Mouse (Mus musculus): Measurements from ENCODE around the gene Rassf10. TPM values are rescaled to one million over a fixed set of nuclear protein-coding genes. Genes with fewer than 3 reads are reported as not detected.

Gene Rassf10
- total RNA-seq (2014; rRNA removed) = 6.5 and 7.0 TPM in 2 replicates
- polyA plus RNA-seq (2015; fragmentation: Nextera tagmentation; extraction: Ambion mirVana) = 2.7 and 3.8 TPM in 2 replicates

DNA sequence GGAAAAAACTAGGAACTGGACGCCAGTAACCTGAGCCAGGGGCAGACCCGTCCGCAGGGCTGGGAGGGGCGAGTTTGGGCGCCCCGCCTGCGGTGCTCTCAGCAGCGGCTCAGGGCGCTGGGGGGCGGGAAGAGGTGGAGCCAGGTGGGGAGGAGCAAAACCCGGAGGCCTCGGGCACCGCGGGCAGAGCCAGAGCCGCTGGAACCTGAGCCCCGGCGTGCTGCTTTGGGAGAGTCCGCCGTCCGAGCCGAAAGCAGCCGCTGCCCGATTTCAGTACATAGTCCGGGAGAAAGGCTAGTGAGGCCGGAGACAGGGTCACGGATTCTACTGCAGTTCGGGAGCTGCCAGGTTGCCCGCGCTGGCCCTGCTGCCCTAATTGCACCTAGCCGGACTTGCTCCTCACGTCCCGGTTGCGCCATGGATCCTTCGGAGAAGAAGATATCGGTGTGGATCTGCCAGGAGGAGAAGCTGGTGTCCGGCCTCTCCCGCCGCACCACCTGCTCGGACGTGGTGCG, at the start of gene Rassf10:
TSS of gene Rassf10 (plus strand) at position 186 of the 515 bp plus-strand sequence.
- H3K4me3 ChIP-seq (ENCODE audit: low read length) = peak within 1 kb of the TSS; percentile 46
- no peak for TF ChIP-seq CTCF (IDR thresholded peaks at IDR 0.05; ENCODE audit: low read depth)
- H3K4me2 ChIP-seq (ENCODE audit: low read depth, low read length) = peak within 1 kb of the TSS; percentile 66
- under 1% methylated on average over 41 of the region's 41 CpGs for WGBS
- H3K9ac ChIP-seq (replicated peaks; ENCODE audit: low read length) = peak within 1 kb of the TSS; percentile 51
- H3K27me3 ChIP-seq (ENCODE audit: insufficient read depth, low read length) = peaks cover 19% of the 10 kb centered on the region
- no peaks in the 10 kb centered on the region for H3K9me3 ChIP-seq (ENCODE audit: low read length)
- DNase-seq (ENCODE audit: low spot score) (peak; percentile 72), ATAC-seq (peak; percentile 81)
- peaks cover 7% of the 10 kb centered on the region; the same call in 1 of the 2 replicates for H3K4me1 ChIP-seq (ENCODE audit: insufficient read depth, low read length)
- H3K36me3 ChIP-seq (ENCODE audit: insufficient read depth, low read length) = no peaks in the 10 kb centered on the region
- H3K27ac ChIP-seq = peak within 1 kb of the TSS; percentile 26; the same call in 1 of the 2 replicates

DNA sequence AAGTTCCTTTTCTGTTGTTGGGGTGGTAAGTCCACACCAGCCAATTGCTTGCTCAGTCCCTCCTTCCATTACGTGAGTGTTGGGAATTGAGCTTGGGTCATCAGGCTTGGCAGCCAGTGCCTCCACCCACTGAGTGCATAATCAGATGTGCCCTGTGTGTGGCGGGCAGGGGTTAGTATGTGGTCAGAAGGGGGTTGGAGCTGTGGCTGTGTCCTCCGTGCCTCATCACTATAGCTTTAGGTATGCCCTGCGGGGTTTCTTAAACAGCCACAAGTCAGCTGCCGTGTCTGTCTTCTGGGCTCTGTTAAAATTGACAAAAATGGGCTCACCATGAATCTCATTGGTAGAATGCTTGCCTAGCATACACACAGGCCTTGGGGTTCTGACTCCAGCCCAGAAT, 46.9 kb upstream of the Rassf10 start:
- Histone ChIP-seq H3K36me3 (ENCODE audit: insufficient read depth, low read length) (no peaks in the 10 kb centered on the region), H3K27me3 (ENCODE audit: insufficient read depth, low read length) (no peaks in the 10 kb centered on the region), H3K4me2 (ENCODE audit: low read depth, low read length) (no peak overlapping the region), H3K9me3 (ENCODE audit: low read length) (no peaks in the 10 kb centered on the region), H3K9ac (replicated peaks; ENCODE audit: low read length) (no peak overlapping the region), H3K27ac (no peak overlapping the region), H3K4me1 (ENCODE audit: insufficient read depth, low read length) (no peaks in the 10 kb centered on the region), H3K4me3 (ENCODE audit: low read length) (no peak overlapping the region)
- DNase-seq (ENCODE audit: low spot score) (no peak), ATAC-seq (no peak)
- WGBS = 49% methylated on average over 5 of the region's 5 CpGs
- no peak for TF ChIP-seq CTCF (IDR thresholded peaks at IDR 0.05; ENCODE audit: low read depth)

GRCm38 (mm10) chr7:112907468-112907867, 46.3 kb upstream of the Rassf10 start:
- Histone ChIP-seq H3K27ac (no peak overlapping the region), H3K9ac (replicated peaks; ENCODE audit: low read length) (no peak overlapping the region), H3K4me3 (ENCODE audit: low read length) (no peak overlapping the region), H3K9me3 (ENCODE audit: low read length) (no peaks in the 10 kb centered on the region), H3K36me3 (ENCODE audit: insufficient read depth, low read length) (no peaks in the 10 kb centered on the region), H3K4me2 (ENCODE audit: low read depth, low read length) (no peak overlapping the region), H3K27me3 (ENCODE audit: insufficient read depth, low read length) (no peaks in the 10 kb centered on the region), H3K4me1 (ENCODE audit: insufficient read depth, low read length) (no peaks in the 10 kb centered on the region)
- no peak for TF ChIP-seq CTCF (IDR thresholded peaks at IDR 0.05; ENCODE audit: low read depth)
- no peak for DNase-seq (ENCODE audit: low spot score)
- WGBS = 40% methylated on average over 2 of the region's 2 CpGs
- no peak for ATAC-seq

- Histone ChIP-seq H3K4me1 (ENCODE audit: insufficient read depth, low read length) (no peaks in the 10 kb centered on the region), H3K9me3 (ENCODE audit: low read length) (no peaks in the 10 kb centered on the region), H3K9ac (replicated peaks; ENCODE audit: low read length) (no peak overlapping the region), H3K27ac (no peak overlapping the region), H3K36me3 (ENCODE audit: insufficient read depth, low read length) (no peaks in the 10 kb centered on the region), H3K27me3 (ENCODE audit: insufficient read depth, low read length) (no peaks in the 10 kb centered on the region), H3K4me3 (ENCODE audit: low read length) (no peak overlapping the region), H3K4me2 (ENCODE audit: low read depth, low read length) (no peak overlapping the region)
- 89% methylated on average over 10 of the region's 10 CpGs for WGBS
- DNase-seq (ENCODE audit: low spot score) (no peak), ATAC-seq (no peak)
- TF ChIP-seq CTCF (IDR thresholded peaks at IDR 0.05; ENCODE audit: low read depth) = no peak
Observed at GRCm38 (mm10) chr7:112909164-112909563, 44.6 kb upstream of the Rassf10 start.

DNA sequence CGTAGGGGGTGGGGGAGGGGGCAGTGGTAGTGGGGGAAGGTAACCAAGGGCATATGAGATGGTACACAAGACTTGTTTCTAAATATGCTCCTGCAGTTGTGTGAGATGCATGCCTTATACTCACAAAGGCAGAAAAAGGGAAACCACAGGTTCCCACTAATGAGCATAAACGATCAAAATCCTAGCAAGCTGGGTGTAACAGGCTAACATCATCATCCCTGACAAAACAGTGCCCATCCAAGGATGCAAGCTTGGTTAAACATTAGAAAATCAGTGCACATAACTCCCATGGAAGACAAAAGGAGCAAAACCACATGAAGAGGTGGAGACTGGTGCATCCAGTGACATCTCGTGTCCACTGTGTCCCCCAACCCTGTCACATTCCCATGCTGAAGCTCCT, 40.8 kb upstream of the Rassf10 start:
- DNase-seq (ENCODE audit: low spot score) (no peak), ATAC-seq (no peak)
- 86% methylated on average over 3 of the region's 3 CpGs for WGBS
- H3K27ac ChIP-seq = no peak overlapping the region
- no peak overlapping the region for H3K4me2 ChIP-seq (ENCODE audit: low read depth, low read length)
- no peaks in the 10 kb centered on the region for H3K36me3 ChIP-seq (ENCODE audit: insufficient read depth, low read length)
- H3K4me1 ChIP-seq (ENCODE audit: insufficient read depth, low read length) = no peaks in the 10 kb centered on the region
- TF ChIP-seq CTCF (IDR thresholded peaks at IDR 0.05; ENCODE audit: low read depth) = no peak
- no peak overlapping the region for H3K4me3 ChIP-seq (ENCODE audit: low read length)
- H3K9ac ChIP-seq (replicated peaks; ENCODE audit: low read length) = no peak overlapping the region
- H3K9me3 ChIP-seq (ENCODE audit: low read length) = no peaks in the 10 kb centered on the region
- H3K27me3 ChIP-seq (ENCODE audit: insufficient read depth, low read length) = no peaks in the 10 kb centered on the region

GRCm38 (mm10) chr7:112915571-112915970, 38.2 kb upstream of the Rassf10 start:
- H3K4me2 ChIP-seq (ENCODE audit: low read depth, low read length) = no peak overlapping the region
- peaks cover 3% of the 10 kb centered on the region; the same call in 1 of the 2 replicates for H3K4me1 ChIP-seq (ENCODE audit: insufficient read depth, low read length)
- TF ChIP-seq CTCF (IDR thresholded peaks at IDR 0.05; ENCODE audit: low read depth) = no peak
- no peak overlapping the region for H3K27ac ChIP-seq
- no peaks in the 10 kb centered on the region for H3K27me3 ChIP-seq (ENCODE audit: insufficient read depth, low read length)
- DNase-seq (ENCODE audit: low spot score) (no peak), ATAC-seq (no peak)
- H3K9ac ChIP-seq (replicated peaks; ENCODE audit: low read length) = no peak overlapping the region
- no peaks in the 10 kb centered on the region for H3K36me3 ChIP-seq (ENCODE audit: insufficient read depth, low read length)
- H3K9me3 ChIP-seq (ENCODE audit: low read length) = no peaks in the 10 kb centered on the region
- 74% methylated on average over 4 of the region's 4 CpGs for WGBS
- no peak overlapping the region for H3K4me3 ChIP-seq (ENCODE audit: low read length)

- Histone ChIP-seq H3K4me1 (ENCODE audit: insufficient read depth, low read length) (peaks cover 3% of the 10 kb centered on the region; the same call in 1 of the 2 replicates), H3K27me3 (ENCODE audit: insufficient read depth, low read length) (no peaks in the 10 kb centered on the region), H3K9me3 (ENCODE audit: low read length) (no peaks in the 10 kb centered on the region), H3K27ac (no peak overlapping the region), H3K36me3 (ENCODE audit: insufficient read depth, low read length) (no peaks in the 10 kb centered on the region), H3K4me3 (ENCODE audit: low read length) (no peak overlapping the region), H3K4me2 (ENCODE audit: low read depth, low read length) (0 out of 2 replicates have a peak overlapping the region, but pooled peaks have one; percentile 40), H3K9ac (replicated peaks; ENCODE audit: low read length) (no peak overlapping the region)
- DNase-seq (ENCODE audit: low spot score) (no peak), ATAC-seq (no peak)
- 41% methylated on average over 10 of the region's 10 CpGs for WGBS
- TF ChIP-seq CTCF (IDR thresholded peaks at IDR 0.05; ENCODE audit: low read depth) = no peak
Observed at GRCm38 (mm10) chr7:112917613-112918278, 36.0 kb upstream of the Rassf10 start.

Measured in hindbrain, postnatal 0 days (tissue).